Comparison of ENCODE assay signal across 24 mouse cellular contexts in the genomic region with DNA sequence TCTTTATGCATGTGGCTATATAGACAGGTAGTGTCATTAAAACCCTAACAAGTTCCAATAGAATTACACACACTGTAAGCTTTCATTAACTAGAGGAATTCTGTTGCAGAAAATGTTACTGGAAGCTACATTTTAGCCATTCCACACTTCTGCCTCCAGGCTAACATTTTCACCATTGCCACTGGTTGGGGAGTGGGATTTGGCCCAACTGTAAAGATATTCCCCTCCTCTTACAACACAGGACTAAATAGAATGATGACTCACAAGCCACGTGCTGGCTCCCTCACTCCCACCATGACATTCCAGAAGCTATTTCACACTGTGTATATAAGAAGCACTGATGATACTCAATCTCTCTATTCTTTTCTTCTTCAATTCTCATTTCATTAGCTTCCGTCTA. TPM values are rescaled to one million over a fixed set of nuclear protein-coding genes. Genes with fewer than 3 reads are reported as not detected.
DNase-seq lines count a peak whose midpoint lies in the region; ATAC-seq lines count a peak whose summit lies in the region.
"Had no signal": no experiment of that assay in that cellular context is flagged by ENCODE, and none has a peak within 500 bp of the region (broad histone marks: within the 10 kb centered on the region; RNA-seq: fewer than 3 reads in every experiment).

No protein-coding gene starts in this region.

- H3K36me3 ChIP-seq in heart, embryonic 15.5 days = no peaks in the 10 kb centered on the region
- H3K36me3 ChIP-seq in heart, embryonic 10.5 days = no peaks in the 10 kb centered on the region
- peaks cover 55% of the 10 kb centered on the region for H3K36me3 ChIP-seq in megakaryocyte, embryonic 14.5 days (replicated peaks; ENCODE audit: low read length)
- H3K36me3 ChIP-seq: embryonic facial prominence, embryonic 12.5 days; lung, embryonic 15.5 days had no signal

- DNase-seq in heart, embryonic 10.5 days (ENCODE audit: low spot score) = no peak
- DNase-seq in NIH3T3 (ENCODE audit: low read depth) = peak; percentile 63
- DNase-seq in left cerebral cortex, postnatal 14 days (ENCODE audit: low spot score in 2 of 2) = no peak
- DNase-seq: adrenal gland, postnatal 25 days; cerebellum, adult 8-10 months; gastrocnemius, postnatal 25 days; heart, postnatal 36 days; layer of hippocampus, postnatal 36 days; right cerebral cortex, postnatal 25 days; thymus, postnatal 14 days had no signal

- H3K4me1 ChIP-seq in heart, embryonic 15.5 days (replicated peaks) = peaks cover 56% of the 10 kb centered on the region
- H3K4me1 ChIP-seq in heart, embryonic 10.5 days = peaks cover 45% of the 10 kb centered on the region
- H3K4me1 ChIP-seq in megakaryocyte, embryonic 14.5 days = peaks cover 82% of the 10 kb centered on the region

- intact Hi-C loops in left cerebral cortex, postnatal 14 days (cut with DNase I) = no loop called here

- no peak overlapping the region for H3K4me2 ChIP-seq in heart, embryonic 15.5 days
- H3K4me2 ChIP-seq: embryonic facial prominence, embryonic 12.5 days; forebrain, embryonic 13.5 days; lung, embryonic 15.5 days had no signal

- 24% methylated on average over 2 of the region's 2 CpGs for WGBS in heart, embryonic 15.5 days
- 46% methylated on average over 2 of the region's 2 CpGs for WGBS in heart, embryonic 10.5 days

- H3K4me3 ChIP-seq in heart, embryonic 15.5 days = no peak overlapping the region
- H3K4me3 ChIP-seq in heart, embryonic 10.5 days = no peak overlapping the region
- H3K4me3 ChIP-seq in megakaryocyte, embryonic 14.5 days (replicated peaks) = peak overlapping the region; percentile 42
- H3K4me3 ChIP-seq: embryonic facial prominence, embryonic 12.5 days; erythroblast, embryonic 14.5 days; forebrain, embryonic 13.5 days; layer of hippocampus, adult 2 months; lung, embryonic 15.5 days had no signal

- H3K9ac ChIP-seq in heart, embryonic 15.5 days = no peak overlapping the region
- H3K9ac ChIP-seq: embryonic facial prominence, embryonic 12.5 days; forebrain, embryonic 13.5 days; liver, embryonic 14.5 days; lung, embryonic 15.5 days had no signal

- ATAC-seq in heart, embryonic 15.5 days (replicated peaks; ENCODE audit: insufficient number of reproducible peaks, insufficient read depth, low FRiP score, low read depth) = no peak
- ATAC-seq in megakaryocyte, adult 5-6 weeks (ENCODE audit: poor library complexity, severe bottlenecking) = no peak
- ATAC-seq in granulocyte monocyte progenitor cell, adult 5-6 weeks (replicated peaks; ENCODE audit: poor library complexity, severe bottlenecking) = peak; percentile 21; the same call in 1 of the 2 replicates
- ATAC-seq: CD4-positive, CD25-positive, alpha-beta regulatory T cell, adult 4 months; forebrain, embryonic 13.5 days; hindbrain, postnatal 0 days; intestine, postnatal 0 days had no signal

- no peaks in the 10 kb centered on the region for H3K27me3 ChIP-seq in heart, embryonic 15.5 days
- no peaks in the 10 kb centered on the region for H3K27me3 ChIP-seq in heart, embryonic 10.5 days (ENCODE audit: insufficient read depth, poor library complexity, severe bottlenecking)
- no peaks in the 10 kb centered on the region for H3K27me3 ChIP-seq in megakaryocyte, embryonic 14.5 days (replicated peaks)
- H3K27me3 ChIP-seq: embryonic facial prominence, embryonic 12.5 days; forebrain, embryonic 13.5 days; lung, embryonic 15.5 days had no signal

- H3K27ac ChIP-seq in heart, embryonic 15.5 days = peak overlapping the region; percentile 28; the same call in 1 of the 2 replicates
- no peak overlapping the region for H3K27ac ChIP-seq in heart, embryonic 10.5 days
- H3K27ac ChIP-seq: embryonic facial prominence, embryonic 12.5 days; forebrain, embryonic 13.5 days; hindbrain, postnatal 0 days; layer of hippocampus, adult 2 months; liver, embryonic 14.5 days; lung, embryonic 15.5 days; stomach, postnatal 0 days had no signal

- no peaks in the 10 kb centered on the region for H3K9me3 ChIP-seq in heart, embryonic 15.5 days (replicated peaks)
- H3K9me3 ChIP-seq in heart, embryonic 10.5 days = no peaks in the 10 kb centered on the region
- H3K9me3 ChIP-seq in megakaryocyte, embryonic 14.5 days = no peaks in the 10 kb centered on the region
- H3K9me3 ChIP-seq: embryonic facial prominence, embryonic 12.5 days; forebrain, embryonic 13.5 days; lung, embryonic 15.5 days had no signal

RNA-seq across cellular contexts. Expression of a gene that starts 7.2 kb away (rescaled TPM):
- polyA plus RNA-seq in heart, embryonic 15.5 days (2015; fragmentation: Nextera tagmentation; extraction: Ambion mirVana) = 267 and 292 TPM in 2 replicates
- polyA plus RNA-seq in heart, embryonic 10.5 days (2016; fragmentation: Nextera tagmentation; extraction: Ambion mirVana) = 283 and 309 TPM in 2 replicates
- 218 and 269 TPM in 2 replicates for polyA plus RNA-seq in megakaryocyte, embryonic 14.5 days (2012; ENCODE audit: insufficient read depth, low replicate concordance)
- total RNA-seq in megakaryocyte, adult 5-6 weeks (2015) = 1,201 and 1,297 TPM in 2 replicates
- total RNA-seq in megakaryocyte, adult 5-6 weeks (2017) = 1,894 and 2,105 TPM in 2 replicates
- total RNA-seq in granulocyte monocyte progenitor cell, adult 5-6 weeks (2014; fragmentation: Nextera tagmentation) = 426 TPM in 2 replicates
- 889 and 988 TPM in 2 replicates for total RNA-seq in granulocyte monocyte progenitor cell, adult 5-6 weeks (2017)
- 100 to 1,000 TPM; 224 to 226 TPM for total RNA-seq in left cerebral cortex, postnatal 14 days (2021)
